Mouse (Mus musculus) frontal cortex, postnatal 25 days (tissue): Measurements from ENCODE around the gene Pla2g3.

Experiments
- DNase-seq, 2 experiments: peaks; one replicate each; pipeline ENCODE4 v3.0.0; 2022; ENCODE audit warnings: low spot score in 2 of 2

Gene Pla2g3

GRCm38 (mm10) chr11:3536745-3537333, 48.8 kb downstream of the Pla2g3 start:
- no peak for DNase-seq

GRCm38 (mm10) chr11:3537711-3538110, 49.6 kb downstream of the Pla2g3 start:
- no peak for DNase-seq

- DNase-seq: no peak
Observed at GRCm38 (mm10) chr11:3538341-3538740, 50.3 kb downstream of the Pla2g3 start.

- DNase-seq: peak; percentile 61 to 77
Observed at GRCm38 (mm10) chr11:3539111-3539825, 51.2 kb downstream of the Pla2g3 start.

- no peak for DNase-seq
Observed at GRCm38 (mm10) chr11:3539826-3540196, 51.7 kb downstream of the Pla2g3 start.

GRCm38 (mm10) chr11:3540451-3541085, 52.5 kb downstream of the Pla2g3 start, which contains the start of gene Smtn:
Gene Smtn, minus strand, starts transcription at chr11:3540612.
- DNase-seq: no peak

GRCm38 (mm10) chr11:3541932-3542331, 53.8 kb downstream of the Pla2g3 start:
- DNase-seq: no peak

- no peak for DNase-seq
Observed at GRCm38 (mm10) chr11:3543001-3543400, 54.9 kb downstream of the Pla2g3 start.

GRCm38 (mm10) chr11:3544409-3544808, 56.3 kb downstream of the Pla2g3 start:
- DNase-seq: no peak

- no peak for DNase-seq
Observed at GRCm38 (mm10) chr11:3545531-3546241, 57.6 kb downstream of the Pla2g3 start.

- no peak for DNase-seq
Observed at GRCm38 (mm10) chr11:3546242-3546562, 58.1 kb downstream of the Pla2g3 start.

- DNase-seq: no peak
Observed at GRCm38 (mm10) chr11:3547047-3547446, 59.0 kb downstream of the Pla2g3 start.

- no peak for DNase-seq
Observed at GRCm38 (mm10) chr11:3547969-3548368, 59.9 kb downstream of the Pla2g3 start.

- DNase-seq: no peak
Observed at GRCm38 (mm10) chr11:3548564-3549295, 60.6 kb downstream of the Pla2g3 start.
